Mouse (Mus musculus): ENCODE measurements at regions not wholly inside any gene's neighbourhood (a gene's known extent, or its start where the extent isn't known, plus 50 kb on each side); places are given as distances from the start of the nearest gene placed in this dataset.

DNA sequence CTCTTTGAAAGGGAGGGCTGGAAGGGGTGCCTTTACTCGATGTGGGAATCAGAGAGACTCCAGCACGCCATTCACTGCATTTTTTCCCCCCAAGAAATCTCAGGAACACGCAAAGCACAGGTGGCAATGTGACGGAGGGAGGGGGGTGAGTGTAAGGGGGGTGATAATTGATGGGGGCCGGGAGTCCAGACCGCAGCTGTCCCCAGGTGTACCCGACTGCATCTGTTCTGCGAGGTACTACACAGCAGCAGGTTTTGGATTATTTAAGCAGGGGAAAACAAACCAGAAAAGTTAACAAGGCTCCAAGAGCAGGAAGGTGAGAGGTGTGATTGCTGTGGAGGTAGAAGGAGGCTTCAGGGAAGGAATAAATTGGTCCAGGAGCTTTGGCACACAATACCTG, 153.8 kb upstream of the Satb1 start:
- no peak for DNase-seq

DNA sequence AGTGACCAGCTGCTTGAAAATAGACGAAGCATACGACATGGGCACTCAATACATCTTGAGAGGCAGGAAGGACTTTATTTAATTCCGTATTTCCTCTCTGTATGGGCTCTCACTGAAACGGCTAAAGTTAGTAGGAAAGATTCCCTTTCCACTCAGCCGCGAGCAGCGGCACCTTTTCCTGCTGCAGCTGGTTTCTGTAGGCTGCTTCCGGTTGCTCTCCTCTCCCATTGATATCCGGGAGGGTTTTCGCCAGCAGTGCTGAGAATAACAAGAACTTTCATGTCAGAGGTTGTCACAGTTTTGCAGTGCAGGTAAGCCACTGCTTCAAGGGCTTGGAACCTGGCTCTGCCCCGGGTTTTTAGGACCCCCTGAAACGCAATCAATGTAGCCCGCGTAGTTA, 153.1 kb upstream of the Satb1 start:
- DNase-seq: no peak

DNA sequence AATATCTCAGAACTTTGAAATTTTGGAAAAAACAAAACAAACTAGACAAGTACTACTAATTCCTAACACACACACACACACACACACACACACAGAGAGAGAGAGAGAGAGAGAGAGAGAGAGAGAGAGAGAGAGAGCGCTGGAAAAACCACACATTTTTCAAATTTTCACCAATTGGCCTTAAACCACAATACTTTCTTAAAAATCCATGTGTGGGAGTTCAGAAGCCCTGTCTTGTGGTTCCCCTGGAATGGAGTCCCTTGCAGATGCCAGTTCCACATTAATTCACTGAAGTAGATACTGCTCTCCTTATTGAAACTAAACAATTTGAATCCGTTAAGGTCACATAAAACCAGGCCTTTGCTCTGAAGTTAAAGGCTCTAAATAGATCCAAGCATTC, 146.0 kb upstream of the Satb1 start:
- no peak for DNase-seq

DNA sequence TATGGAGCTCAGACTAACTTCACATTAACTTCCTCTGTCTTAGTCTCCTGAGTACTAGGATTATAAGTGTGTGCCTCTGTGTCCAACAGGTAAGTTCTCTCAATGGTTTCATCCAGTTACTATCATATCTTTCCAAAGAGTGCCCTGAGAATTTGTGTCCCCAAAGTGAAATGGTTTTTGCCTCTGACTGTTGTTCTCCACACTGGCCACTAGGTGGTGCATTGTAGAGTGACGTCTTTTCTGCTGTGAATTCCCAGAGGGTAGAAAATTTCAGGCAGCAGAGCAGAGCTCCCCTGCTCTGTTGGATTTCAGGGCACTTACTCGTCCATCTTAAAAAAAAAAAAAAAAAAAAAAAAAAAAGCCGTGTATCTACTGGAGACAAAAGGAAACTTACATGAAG, 138.4 kb upstream of the Satb1 start:
- no peak for DNase-seq

DNA sequence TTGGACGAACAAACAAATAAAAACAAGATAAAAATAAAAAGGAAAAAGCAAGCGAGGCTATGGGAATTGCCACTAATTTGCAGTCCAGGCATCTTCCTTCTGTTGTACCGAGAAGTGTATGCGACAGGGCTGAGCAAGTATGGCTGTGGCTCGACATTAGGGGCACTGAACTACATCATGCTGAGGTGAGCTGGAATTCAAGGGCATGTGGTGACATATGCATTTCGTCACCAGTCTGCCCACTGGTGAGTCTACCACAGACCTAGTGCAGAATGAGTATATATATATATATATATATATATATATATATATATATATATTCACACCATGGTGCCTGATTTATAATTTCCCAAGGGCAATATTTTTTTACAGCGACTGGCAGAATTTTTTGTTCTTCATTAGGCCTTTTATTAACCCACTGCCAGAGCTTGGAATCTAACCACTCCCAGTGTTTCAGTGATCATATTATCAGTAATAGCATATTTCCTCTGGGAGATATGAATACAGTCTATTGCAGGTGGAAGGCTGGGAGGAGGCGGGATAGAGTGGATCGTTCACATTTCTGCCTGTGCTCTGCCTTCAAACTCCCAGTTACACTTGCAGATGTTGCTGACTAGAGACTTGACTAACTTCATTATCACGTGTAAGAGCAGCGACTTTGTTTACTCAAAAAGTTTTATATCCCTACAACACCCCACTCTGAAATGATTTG, 133.6 kb upstream of the Satb1 start:
- no peak for DNase-seq

DNA sequence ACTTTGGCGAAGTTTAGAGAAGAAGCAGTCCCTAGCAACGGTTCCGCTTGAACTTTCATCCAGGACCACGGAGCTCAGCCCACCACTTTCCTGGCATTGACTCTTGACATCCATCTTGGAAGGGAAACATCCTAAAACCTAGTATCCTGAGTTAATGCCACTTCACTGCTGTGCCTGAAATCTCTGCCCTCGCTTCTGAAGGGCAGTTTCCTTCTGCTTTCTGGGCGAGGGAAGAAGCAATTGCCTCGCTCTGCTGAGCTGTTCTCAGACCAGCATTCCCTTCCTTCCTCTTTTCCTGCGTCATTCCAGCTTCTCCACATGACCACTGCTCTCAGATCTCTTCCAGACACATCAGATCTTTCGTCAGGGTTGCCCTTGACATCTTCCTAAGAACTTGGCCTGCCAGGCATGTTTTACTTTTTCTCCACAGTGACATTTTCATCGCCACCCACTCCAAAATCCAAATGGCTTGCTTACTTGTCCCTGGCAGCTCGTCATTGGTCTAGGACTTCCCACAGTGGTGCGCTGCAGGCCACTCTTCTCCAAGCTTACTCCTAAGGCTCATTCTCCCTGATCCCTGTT, 129.5 kb upstream of the Satb1 start:
- DNase-seq: no peak

DNA sequence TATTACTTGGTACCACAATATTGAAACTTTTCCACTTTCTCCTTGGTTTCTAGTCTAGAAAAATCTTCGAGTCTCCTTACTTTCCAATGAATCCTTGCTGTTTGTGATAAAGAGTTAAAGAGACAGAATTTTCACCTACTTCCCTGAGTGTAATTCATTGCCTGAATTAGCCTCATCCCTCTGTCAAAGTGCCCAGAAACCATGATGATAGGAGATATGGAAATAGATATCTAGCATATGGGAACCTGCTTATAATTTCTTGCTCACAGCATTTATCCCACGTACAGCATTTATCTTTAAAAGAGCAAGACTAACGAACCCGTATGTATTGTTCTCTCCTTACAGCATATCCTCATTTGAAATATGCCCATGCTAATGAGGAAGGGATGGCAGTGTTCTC, 128.2 kb upstream of the Satb1 start:
- no peak for DNase-seq

DNA sequence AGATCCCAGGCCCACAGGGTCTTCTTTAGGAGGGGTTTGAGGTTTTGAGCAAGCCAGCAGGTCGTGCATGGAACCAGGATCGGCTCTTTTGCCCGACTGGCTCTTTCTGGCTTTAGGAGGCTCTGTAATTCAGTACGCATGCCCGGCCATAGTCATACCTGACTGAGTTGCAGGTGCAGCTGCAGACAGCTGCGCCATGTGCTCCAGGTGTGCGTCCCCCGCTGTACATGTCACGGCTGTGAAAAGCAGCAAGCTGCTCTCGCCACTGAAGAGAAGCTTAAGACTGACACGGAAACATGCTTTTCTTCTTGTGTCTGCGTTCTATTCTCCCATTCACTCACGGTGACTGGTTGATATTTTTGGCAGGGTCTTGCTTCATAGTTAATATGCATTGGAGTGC, 123.2 kb upstream of the Satb1 start:
- no peak for DNase-seq

DNA sequence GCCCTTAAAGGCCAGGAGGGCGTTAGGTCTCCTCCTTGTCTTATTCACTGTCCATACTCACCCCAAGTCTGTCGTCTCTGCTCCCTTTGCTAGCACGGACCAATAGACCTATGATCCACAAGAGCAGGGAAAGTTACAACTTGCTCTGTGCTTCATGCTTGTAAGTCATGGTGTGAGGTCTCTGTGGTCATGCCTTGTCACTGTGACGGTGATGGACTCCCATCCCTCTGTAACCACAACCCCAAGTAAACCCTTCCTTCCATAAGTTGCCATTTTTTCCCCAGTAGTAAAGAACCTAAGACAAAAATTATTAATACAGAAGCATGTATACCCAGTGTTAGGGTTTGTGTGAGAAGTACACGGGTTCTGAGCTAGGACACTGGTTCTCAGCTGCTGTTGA, 104.6 kb upstream of the Satb1 start:
- no peak for DNase-seq

DNA sequence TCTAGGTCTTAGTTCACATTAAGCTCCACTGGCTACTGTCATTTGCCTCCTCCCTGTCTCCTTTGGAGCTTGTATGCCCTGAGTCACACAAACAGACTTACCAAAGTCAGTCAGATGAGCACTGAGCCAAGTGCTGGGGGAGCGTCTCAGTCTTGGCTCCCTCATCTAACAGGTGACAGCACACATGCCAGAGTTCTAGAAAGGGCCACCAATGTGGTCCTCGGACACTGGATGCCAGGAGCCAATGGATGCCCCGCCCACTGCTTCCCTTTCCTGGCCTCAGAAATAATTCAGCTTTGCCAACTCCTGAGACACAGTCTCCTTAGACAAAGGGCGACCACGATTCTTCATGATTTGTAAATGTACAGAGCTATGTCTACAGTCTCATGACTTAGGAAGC, 103.0 kb upstream of the Satb1 start:
- no peak for DNase-seq

DNA sequence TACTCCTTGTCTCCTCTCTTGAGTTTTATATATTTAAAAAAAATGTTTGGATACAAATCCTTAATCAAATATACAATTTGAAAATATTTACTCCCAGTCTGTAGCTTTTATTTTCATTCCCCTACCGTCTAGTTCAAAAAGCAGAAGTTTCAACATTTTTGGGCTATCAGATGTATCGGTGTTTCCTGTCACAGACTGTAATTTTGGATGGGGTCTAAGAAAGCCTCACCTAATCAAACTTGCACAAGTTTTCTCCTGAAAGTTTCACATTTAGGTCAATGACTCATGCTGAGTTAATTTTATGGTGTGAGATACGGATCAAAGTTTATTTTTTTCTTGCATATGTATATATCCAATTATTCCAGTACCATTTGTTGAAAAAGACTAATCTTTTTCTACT, 93.3 kb upstream of the Satb1 start:
- DNase-seq: no peak

DNA sequence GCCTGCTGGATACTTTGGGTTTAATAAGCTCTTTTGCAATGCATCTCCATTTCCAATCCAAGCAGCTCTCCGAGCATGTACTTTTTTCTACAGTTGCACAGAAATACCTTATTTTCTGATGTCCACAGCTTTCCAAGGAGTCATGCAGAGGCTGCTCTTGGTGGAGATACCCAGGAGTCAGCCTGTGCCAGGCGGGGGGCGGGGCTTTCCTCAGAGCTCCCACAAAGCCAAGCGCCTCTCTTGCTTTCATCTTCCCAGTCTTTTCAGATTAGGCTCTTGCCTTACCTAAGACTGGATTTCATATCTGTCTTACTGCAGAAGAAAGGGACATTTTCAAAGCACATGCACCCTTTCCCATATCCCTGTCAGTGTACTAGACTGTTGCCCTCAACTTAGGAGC, 73.9 kb upstream of the Satb1 start:
- no peak for DNase-seq

DNA sequence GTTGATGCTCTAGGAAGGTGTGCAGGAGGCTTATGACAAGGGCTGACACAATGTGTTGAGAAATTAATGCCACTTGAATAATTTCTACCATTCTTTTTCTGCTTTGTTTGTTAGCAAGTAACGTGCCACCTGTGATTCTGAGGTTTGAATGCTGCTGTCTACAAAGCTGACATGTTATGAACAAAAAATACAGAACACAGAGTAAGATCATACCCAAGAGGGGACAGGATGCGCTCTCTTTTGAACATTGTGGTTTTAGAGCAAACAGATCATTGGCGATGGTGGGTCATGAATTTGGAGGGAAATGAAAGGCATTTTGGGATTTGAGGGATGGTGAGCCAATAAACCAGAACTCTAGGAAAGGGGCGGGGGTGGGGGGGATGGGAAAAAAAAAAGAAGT, 73.3 kb upstream of the Satb1 start:
- DNase-seq: no peak

DNA sequence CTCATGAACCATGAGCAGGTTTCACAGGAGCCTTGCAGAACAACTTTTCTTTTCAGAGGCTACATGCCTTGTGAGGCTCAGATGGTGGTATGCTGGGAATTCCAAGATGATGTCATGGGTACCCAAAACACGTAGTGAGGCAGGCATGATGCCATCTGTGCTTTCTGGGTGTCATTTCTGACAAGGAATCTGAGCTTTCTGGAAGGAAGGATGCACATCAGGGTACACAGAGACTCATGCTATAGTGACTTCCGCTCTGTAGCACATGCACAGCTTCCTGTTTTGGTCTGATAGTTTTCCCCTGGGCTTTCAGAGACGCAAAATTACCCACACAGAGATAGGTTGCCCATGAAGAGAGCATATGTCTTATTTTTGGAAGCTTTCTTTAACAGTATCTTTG, 70.8 kb upstream of the Satb1 start:
- DNase-seq: no peak

DNA sequence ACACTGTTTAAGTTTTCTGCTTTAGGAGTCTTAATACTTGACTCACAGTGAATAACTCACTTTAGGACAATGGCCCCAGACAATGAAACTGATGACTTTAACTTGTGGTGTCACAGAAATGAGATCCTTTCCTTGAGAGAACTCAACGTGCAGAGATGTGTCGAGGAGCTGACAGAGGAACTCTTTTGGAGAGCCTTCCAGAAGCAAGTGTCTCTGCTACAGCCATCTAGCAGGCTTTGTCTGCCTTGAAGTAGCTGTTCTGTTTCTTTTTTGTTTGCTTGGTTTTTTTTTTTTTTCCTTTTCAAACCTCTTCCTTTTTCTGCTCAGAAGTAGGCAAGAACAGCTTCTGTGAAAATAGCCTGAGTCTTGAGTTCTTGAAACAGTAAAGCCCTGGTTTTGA, 66.3 kb upstream of the Satb1 start:
- no peak for DNase-seq

DNA sequence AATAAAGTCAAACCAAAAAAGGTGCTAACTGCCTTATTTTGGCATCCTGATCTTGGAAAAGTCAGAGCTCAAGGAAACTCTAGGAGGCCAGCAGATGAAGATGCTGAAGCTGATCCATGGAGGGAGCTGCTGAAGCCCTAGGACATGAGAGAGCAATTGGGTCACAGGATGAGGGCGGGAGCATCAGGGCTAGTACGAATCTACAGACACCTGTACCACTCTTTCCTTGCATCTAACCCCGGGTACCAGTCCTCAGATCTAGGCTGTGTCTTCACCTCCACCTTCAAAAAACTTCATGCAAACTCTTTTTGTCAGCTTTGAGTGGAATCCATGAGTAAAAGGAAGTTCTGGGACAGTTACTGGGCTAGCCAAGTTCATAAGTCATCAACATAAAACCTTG, 63.1 kb upstream of the Satb1 start:
- DNase-seq: no peak

DNA sequence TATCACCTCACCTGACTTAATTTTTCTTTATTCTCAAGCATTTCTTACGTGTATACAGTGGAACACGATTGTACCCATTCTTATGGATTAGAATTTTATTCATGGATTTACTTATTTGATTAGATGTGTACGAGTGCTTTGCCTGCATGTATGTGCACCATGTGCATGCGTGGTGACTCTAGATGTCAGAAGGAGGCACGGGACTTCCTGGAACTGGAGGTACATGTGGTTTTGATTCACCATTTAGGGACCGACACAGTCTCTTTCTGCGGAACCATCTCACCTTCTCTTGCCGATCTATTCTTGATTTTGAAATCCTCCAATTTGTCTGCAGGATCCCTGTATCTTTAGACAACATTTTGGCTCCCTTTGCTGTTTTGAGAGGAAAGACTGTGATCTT, 61.2 kb upstream of the Satb1 start:
- no peak for DNase-seq

DNA sequence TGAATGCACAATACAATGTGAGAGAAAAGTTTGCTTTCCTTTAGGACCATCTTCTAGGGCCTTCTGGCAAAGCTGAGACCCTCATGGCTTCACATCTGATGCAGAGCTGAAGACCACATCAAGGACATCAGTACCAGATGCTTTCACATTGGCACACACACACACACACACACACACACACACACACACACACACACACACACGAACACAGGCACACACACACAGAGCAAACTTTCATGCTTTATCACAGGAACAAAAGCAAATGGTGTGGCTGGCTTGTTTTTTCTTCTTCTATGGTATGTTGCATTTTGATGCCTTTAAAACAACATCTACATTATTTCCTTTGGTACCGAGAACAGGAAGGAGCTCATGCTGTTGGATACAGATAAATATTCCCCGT, 59.8 kb upstream of the Satb1 start:
- DNase-seq: no peak

DNA sequence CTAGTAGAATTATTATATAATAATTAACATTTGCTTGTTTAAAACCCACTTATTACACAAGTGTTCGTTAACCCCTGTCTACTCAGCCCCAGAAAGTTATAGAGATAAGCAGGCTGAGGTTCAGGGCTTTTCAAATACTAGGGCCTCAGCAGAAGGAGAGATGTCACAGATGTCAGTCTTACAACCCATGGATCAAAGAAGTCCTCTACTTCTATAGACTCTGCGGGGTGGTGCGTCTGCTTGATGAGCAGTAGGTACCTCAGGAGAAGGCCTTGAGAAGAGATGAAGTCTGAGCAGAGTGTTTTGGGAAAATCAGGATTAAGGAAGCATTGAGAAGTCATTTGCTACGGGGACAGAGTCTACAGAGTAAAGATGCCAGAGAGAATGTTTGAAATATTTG, 59.1 kb upstream of the Satb1 start:
- no peak for DNase-seq
